Mouse (Mus musculus) urinary bladder, postnatal 25 days (tissue): ENCODE data around the gene Vmn2r113.
"Not testable (repeated sequence)": the region's sequence is repeated elsewhere in the genome, so short reads cannot be mapped to it uniquely, and the experiment has no call there.

ENCODE experiments used
- DNase-seq: peaks from one replicate; pipeline ENCODE4 v3.0.0; 2022; ENCODE audit warnings: low spot score

Gene Vmn2r113

DNA sequence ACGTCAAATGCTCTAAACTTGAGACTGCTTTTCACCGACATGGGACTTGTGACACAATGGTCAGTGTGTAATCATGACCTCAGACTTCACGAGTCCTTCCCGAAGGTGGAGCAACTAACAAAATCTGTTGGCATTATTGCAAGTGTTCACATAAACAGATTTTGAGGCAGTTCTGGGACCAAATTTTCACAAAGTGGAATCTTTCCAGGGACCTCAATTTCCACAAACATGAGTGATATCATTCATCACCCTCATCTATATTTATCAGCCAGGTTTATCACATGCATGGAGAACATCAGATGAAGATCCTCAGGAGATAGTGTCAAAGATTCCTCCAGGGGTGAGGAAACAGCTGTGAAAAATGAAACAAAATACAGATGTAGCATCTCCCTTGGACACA is at the start of gene Vmn2r113:
Gene Vmn2r113, plus strand, starts transcription at position 301 of the 400 bp plus-strand sequence.
- DNase-seq: not testable (repeated sequence)
